ENCODE assay signal across 11 mouse cellular contexts in genomic region chr4:137773369-137773899, GRCm38 (mm10). TPM values are rescaled to one million over a fixed set of nuclear protein-coding genes. Genes with fewer than 3 reads are reported as not detected.
DNase-seq lines count a peak whose midpoint lies in the region; ATAC-seq lines count a peak whose summit lies in the region.
"Had no signal": no experiment of that assay in that cellular context is flagged by ENCODE, and none has a peak within 500 bp of the region (broad histone marks: within the 10 kb centered on the region; RNA-seq: fewer than 3 reads in every experiment).

No protein-coding gene starts in this region.

- H3K4me1 ChIP-seq in liver, embryonic 13.5 days (replicated peaks) = peaks cover 26% of the 10 kb centered on the region; the same call in 1 of the 2 replicates
- no peaks in the 10 kb centered on the region for H3K4me1 ChIP-seq in liver, embryonic 12.5 days
- peaks cover 52% of the 10 kb centered on the region for H3K4me1 ChIP-seq in embryonic facial prominence, embryonic 10.5 days
- H3K4me1 ChIP-seq in kidney, embryonic 16.5 days (ENCODE audit: insufficient read depth, low read length) = peaks cover 12% of the 10 kb centered on the region

- WGBS in liver, embryonic 13.5 days (ENCODE audit: insufficient replicate concordance) = 46% methylated on average over 2 of the region's 2 CpGs
- WGBS in liver, embryonic 12.5 days (ENCODE audit: insufficient replicate concordance) = 42% methylated on average over 2 of the region's 2 CpGs
- 11% methylated on average over 2 of the region's 2 CpGs for WGBS in embryonic facial prominence, embryonic 10.5 days
- 14% methylated on average over 2 of the region's 2 CpGs for WGBS in kidney, embryonic 16.5 days

- peak overlapping the region; percentile 5; the same call in 1 of the 2 replicates for H3K9ac ChIP-seq in liver, embryonic 13.5 days
- no peak overlapping the region for H3K9ac ChIP-seq in liver, embryonic 12.5 days
- no peak overlapping the region for H3K9ac ChIP-seq in kidney, embryonic 16.5 days (replicated peaks; ENCODE audit: low read length)
- H3K9ac ChIP-seq: liver, embryonic 14.5 days had no signal

- H3K4me3 ChIP-seq in liver, embryonic 13.5 days (replicated peaks) = no peak overlapping the region
- no peak overlapping the region for H3K4me3 ChIP-seq in liver, embryonic 12.5 days
- H3K4me3 ChIP-seq in embryonic facial prominence, embryonic 10.5 days = no peak overlapping the region
- H3K4me3 ChIP-seq in kidney, embryonic 16.5 days (ENCODE audit: low read length) = no peak overlapping the region

- H3K27ac ChIP-seq in liver, embryonic 13.5 days = peak overlapping the region; percentile 67
- H3K27ac ChIP-seq in liver, embryonic 12.5 days = no peak overlapping the region
- peak overlapping the region; percentile 58 for H3K27ac ChIP-seq in embryonic facial prominence, embryonic 10.5 days (replicated peaks)
- 0 out of 2 replicates have a peak overlapping the region, but pooled peaks have one; percentile 36 for H3K27ac ChIP-seq in kidney, embryonic 16.5 days (ENCODE audit: low read length)
- H3K27ac ChIP-seq: liver, embryonic 14.5 days; stomach, postnatal 0 days had no signal

- H3K4me2 ChIP-seq in liver, embryonic 13.5 days = no peak overlapping the region
- no peak overlapping the region for H3K4me2 ChIP-seq in liver, embryonic 12.5 days
- H3K4me2 ChIP-seq in kidney, embryonic 16.5 days (replicated peaks; ENCODE audit: low read depth, low read length) = no peak overlapping the region

- H3K27me3 ChIP-seq in liver, embryonic 13.5 days = peaks cover 46% of the 10 kb centered on the region
- H3K27me3 ChIP-seq in liver, embryonic 12.5 days (replicated peaks) = peaks cover 59% of the 10 kb centered on the region
- H3K27me3 ChIP-seq in embryonic facial prominence, embryonic 10.5 days (replicated peaks; ENCODE audit: low read depth, poor library complexity, severe bottlenecking) = 0 out of 2 replicates have a peak, but pooled peaks cover 11% of the 10 kb centered on the region
- H3K27me3 ChIP-seq in kidney, embryonic 16.5 days (ENCODE audit: insufficient read depth, low read length) = no peaks in the 10 kb centered on the region; the same call in 1 of the 2 replicates

- ATAC-seq in liver, embryonic 13.5 days (ENCODE audit: low read depth) = 0 out of 2 replicates have a peak, but pooled peaks have one; percentile 17
- ATAC-seq in liver, embryonic 12.5 days = no peak
- ATAC-seq in kidney, embryonic 16.5 days (ENCODE audit: low FRiP score, low TSS enrichment) = peak; percentile 78
- no peak for ATAC-seq in erythroblast, adult 5-6 weeks (replicated peaks; ENCODE audit: low FRiP score, poor library complexity, severe bottlenecking)

- H3K36me3 ChIP-seq in liver, embryonic 13.5 days = no peaks in the 10 kb centered on the region
- no peaks in the 10 kb centered on the region for H3K36me3 ChIP-seq in liver, embryonic 12.5 days
- no peaks in the 10 kb centered on the region for H3K36me3 ChIP-seq in embryonic facial prominence, embryonic 10.5 days (replicated peaks)
- no peaks in the 10 kb centered on the region for H3K36me3 ChIP-seq in kidney, embryonic 16.5 days (ENCODE audit: insufficient read depth, low read length)

- DNase-seq in liver, embryonic 13.5 days = no peak
- DNase-seq in embryonic facial prominence, embryonic 10.5 days (ENCODE audit: low spot score) = no peak
- peak; percentile 23 for DNase-seq in mesoderm, embryonic 11.5 days (ENCODE audit: low read depth, low spot score)
- no peak for DNase-seq in spleen, adult 18-20 months
- DNase-seq: cerebellum, adult 8-10 months; right cerebral cortex, postnatal 14 days had no signal

- no peaks in the 10 kb centered on the region for H3K9me3 ChIP-seq in liver, embryonic 13.5 days (replicated peaks)
- no peaks in the 10 kb centered on the region for H3K9me3 ChIP-seq in liver, embryonic 12.5 days (replicated peaks)
- no peaks in the 10 kb centered on the region for H3K9me3 ChIP-seq in embryonic facial prominence, embryonic 10.5 days
- H3K9me3 ChIP-seq in kidney, embryonic 16.5 days (ENCODE audit: low read length) = no peaks in the 10 kb centered on the region

RNA-seq across cellular contexts. Expression of gene Alpl, which starts 22.8 kb away (rescaled TPM):
- 6.3 and 8.2 TPM in 2 replicates for polyA plus RNA-seq in liver, embryonic 13.5 days (2015; fragmentation: Nextera tagmentation; extraction: Ambion mirVana)
- polyA plus RNA-seq in liver, embryonic 12.5 days (2016; fragmentation: Nextera tagmentation; extraction: Ambion mirVana) = 5.1 and 6.5 TPM in 2 replicates
- polyA plus RNA-seq in embryonic facial prominence, embryonic 10.5 days (2016; fragmentation: Nextera tagmentation; extraction: Ambion mirVana) = 12.9 and 18.7 TPM in 2 replicates
- 19.2 and 19.3 TPM in 2 replicates for polyA plus RNA-seq in kidney, embryonic 16.5 days (2015; fragmentation: Nextera tagmentation; extraction: Ambion mirVana)
- not detected in 2 replicates for total RNA-seq in erythroblast, adult 5-6 weeks (2015; ENCODE audit: low replicate concordance)
- 0.42 and 0.85 TPM in 2 replicates for total RNA-seq in erythroblast, adult 5-6 weeks (2017; ENCODE audit: low replicate concordance)

Comparison
In these comparisons a context has a peak if more than half of its experiments do, and no peak if none do; other contexts are left out.
1. ATAC-seq: peak in liver, embryonic 13.5 days (single experiment) and kidney, embryonic 16.5 days (single experiment); none in liver, embryonic 12.5 days (single experiment) and erythroblast, adult 5-6 weeks (single experiment).